Mouse (Mus musculus) ES-E14 (cell line): ENCODE data around the gene Mc1r. TPM values are rescaled to one million over a fixed set of nuclear protein-coding genes. Genes with fewer than 3 reads are reported as not detected.

Source experiments
- DNase-seq: peaks from one replicate; pipeline ENCODE4 v3.0.0-alpha.2; 2013; ENCODE audit warnings: low read depth, low spot score
- H3K27ac ChIP-seq: 2 replicates; pipeline ENCODE4 v1.5.1; 2012; ENCODE audit warnings: low read depth, mild to moderate bottlenecking, low read length, moderate library complexity, mixed read lengths; ENCODE audit not compliant: poor library complexity, insufficient read depth, severe bottlenecking
- H3K36me3 ChIP-seq: 2 replicates; pipeline ENCODE4 v1.6.1; 2012; ENCODE audit warnings: mild to moderate bottlenecking, low read length, moderate library complexity, mixed read lengths; ENCODE audit not compliant: control insufficient read depth, poor library complexity, insufficient read depth, severe bottlenecking
- H3K4me1 ChIP-seq, 2 experiments: fragments of 150-350 bp in 1 of 2; sonication (generic) in 1 of 2; 2 replicates each; pipeline ENCODE4 v1.6.1; 2012; ENCODE audit warnings: low read length in 2 of 2, mild to moderate bottlenecking in 1 of 2, mixed read lengths in 1 of 2; ENCODE audit not compliant: control insufficient read depth in 2 of 2, insufficient read depth in 2 of 2, poor library complexity in 1 of 2
- H3K4me3 ChIP-seq, 2 experiments: fragments of 150-350 bp in 1 of 2; sonication (generic) in 1 of 2; 2 replicates each; pipeline ENCODE4 v1.5.1; 2012; ENCODE audit warnings: low read length in 2 of 2, low read depth in 1 of 2, mild to moderate bottlenecking in 1 of 2, mixed read lengths in 1 of 2; ENCODE audit not compliant: insufficient read depth in 1 of 2, poor library complexity in 1 of 2, severe bottlenecking in 1 of 2
- H3K9ac ChIP-seq: 2 replicates; pipeline ENCODE4 v1.6.1; 2012; ENCODE audit warnings: low read depth, mild to moderate bottlenecking, low read length, mixed read lengths; ENCODE audit not compliant: poor library complexity, insufficient read depth, severe bottlenecking
- H3K9me3 ChIP-seq: fragments of 150-350 bp; sonication (generic); 2 replicates; pipeline ENCODE4 v1.6.1; 2012; ENCODE audit warnings: low read depth, mild to moderate bottlenecking, low read length; ENCODE audit not compliant: control insufficient read depth, insufficient read depth
- CHD2 ChIP-seq: IDR thresholded peaks from 2 replicates; pipeline ENCODE4 v1.6.1; 2014; ENCODE audit warnings: mild to moderate bottlenecking, low read depth, low read length, inconsistent platforms
- HCFC1 ChIP-seq: IDR thresholded peaks from 2 replicates; pipeline ENCODE4 v1.6.1; 2012; ENCODE audit warnings: low read length, inconsistent platforms, borderline replicate concordance; ENCODE audit not compliant: insufficient read depth
- MAFK ChIP-seq: IDR thresholded peaks from 2 replicates; pipeline ENCODE4 v1.6.1; 2014; ENCODE audit warnings: mild to moderate bottlenecking, low read depth, low read length, inconsistent platforms; ENCODE audit not compliant: insufficient read depth
- ZC3H11A ChIP-seq: IDR thresholded peaks from 2 replicates; pipeline ENCODE4 v1.6.1; 2012; ENCODE audit warnings: low read depth, mild to moderate bottlenecking, inconsistent platforms, low read length, borderline replicate concordance
- ZNF384 ChIP-seq: IDR thresholded peaks from 2 replicates; pipeline ENCODE4 v1.6.1; 2012; ENCODE audit warnings: low read depth, low read length, inconsistent platforms
- in situ Hi-C, 2 experiments: fragments of 600-800 bp; cut with MboI; formaldehyde crosslinking; loops; one replicate each; pipeline ENCODE4 v1.15.1; 2025; ENCODE audit warnings: low sequenced_read_pairs in 2 of 2, inconsistent platforms in 1 of 2; ENCODE audit not compliant: unreplicated experiment in 2 of 2
- total RNA-seq: library from RNA; depleted of rRNA; stranded (reverse); fragments of 300-350 nt; gene quantifications from 2 replicates; pipeline ENCODE4 v1.2.3, GENCODE M21; 2012

The Mc1r gene
- total RNA-seq, 1 experiment: 0.27 TPM

DNA sequence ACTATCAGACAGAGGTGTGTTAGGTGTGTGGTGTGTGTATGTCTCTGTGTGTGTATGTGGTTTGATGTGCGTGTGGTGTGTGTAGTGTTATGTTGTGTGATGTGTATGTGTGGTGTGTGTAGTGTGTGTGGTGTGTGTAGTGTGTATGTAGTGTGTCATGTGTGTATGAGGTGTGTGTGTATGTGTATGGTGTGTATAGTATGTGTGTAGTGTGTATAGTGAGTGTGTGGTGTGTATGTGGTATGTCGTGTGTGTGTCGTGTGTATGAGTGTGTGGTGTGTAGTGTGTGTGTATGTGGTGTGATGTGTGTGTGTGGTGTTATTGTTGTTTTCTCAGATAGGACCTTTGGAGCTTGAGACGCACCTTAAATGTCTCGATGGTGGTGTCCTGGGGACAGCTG is 35.4 kb downstream of the Mc1r start:
- no peak overlapping the region for H3K9ac ChIP-seq
- H3K36me3 ChIP-seq: no peaks in the 10 kb centered on the region
- H3K4me3 ChIP-seq: no peak overlapping the region
- no peak for TF ChIP-seq CHD2
- no peak for TF ChIP-seq MAFK
- no peak for TF ChIP-seq HCFC1
- TF ChIP-seq ZC3H11A: no peak
- no peak for TF ChIP-seq ZNF384
- no peak overlapping the region for H3K27ac ChIP-seq
- H3K4me1 ChIP-seq: peaks cover 3 to 23% of the 10 kb centered on the region in 2 experiments; a peak in 3 of 4 replicates
- in situ Hi-C loops: no loop called here
- no peaks in the 10 kb centered on the region for H3K9me3 ChIP-seq
- no peak for DNase-seq

DNA sequence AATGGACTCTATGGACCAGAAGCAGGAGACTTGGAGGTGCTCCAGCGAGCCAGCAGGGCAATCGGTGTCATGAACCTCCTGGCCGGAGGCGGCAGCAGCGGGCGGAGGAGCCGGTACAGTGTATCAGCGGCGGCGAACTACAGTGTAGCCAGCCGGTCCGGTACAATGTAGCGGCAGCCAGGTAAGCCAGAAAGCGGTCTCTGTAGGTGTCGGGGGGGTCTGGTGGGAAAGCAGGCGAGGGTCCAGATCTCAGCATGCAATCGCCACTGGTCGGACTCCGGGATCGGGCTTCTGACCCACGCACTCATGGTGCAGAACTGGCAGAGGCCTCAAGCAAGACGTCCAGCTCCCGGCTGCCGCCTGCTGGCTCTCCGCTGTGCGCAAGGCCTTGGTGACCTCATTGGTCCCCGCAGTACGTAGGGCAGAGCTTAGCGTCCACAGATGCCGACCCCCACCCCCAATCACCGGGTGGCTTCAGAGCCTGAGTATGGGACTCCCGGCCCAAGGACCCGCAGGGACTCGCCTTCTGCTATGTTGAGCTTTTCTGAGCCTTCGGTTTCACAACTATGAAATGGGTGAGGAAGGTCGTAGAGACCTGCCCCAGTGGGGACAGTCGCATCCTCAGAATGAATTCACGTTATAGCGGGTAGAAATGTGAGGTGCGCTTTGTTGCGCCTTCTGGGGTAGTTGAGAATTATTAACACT is 36.1 kb downstream of the Mc1r start:
- Histone ChIP-seq H3K4me3 (peak overlapping the region; percentile 77 to 91), H3K4me1 (peaks cover 3 to 27% of the 10 kb centered on the region in 2 experiments; a peak in 3 of 4 replicates), H3K36me3 (no peaks in the 10 kb centered on the region), H3K9ac (peak overlapping the region; percentile 85), H3K9me3 (no peaks in the 10 kb centered on the region), H3K27ac (peak overlapping the region; percentile 23)
- DNase-seq: peak; percentile 76
- TF ChIP-seq HCFC1 (no peak), ZC3H11A (no peak), CHD2 (no peak), ZNF384 (no peak), MAFK (no peak)
- in situ Hi-C loops: no loop called here

DNA sequence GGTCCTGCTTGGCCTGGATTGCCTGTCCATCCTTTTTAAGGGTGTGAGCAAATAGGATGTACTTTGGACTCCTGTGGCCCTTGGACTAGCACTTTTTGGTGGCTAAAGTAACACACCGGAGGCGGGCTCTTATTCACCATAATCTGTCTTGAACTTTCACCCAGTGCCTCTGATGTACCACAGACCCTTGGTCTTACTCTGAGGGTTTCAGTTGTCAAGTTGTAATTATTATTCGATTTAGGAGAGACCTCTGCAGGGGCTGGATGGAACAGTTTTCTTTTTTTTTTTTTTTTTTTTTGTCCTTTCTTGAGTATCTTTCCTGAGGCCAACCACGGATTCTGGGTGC is 36.6 kb downstream of the Mc1r start:
- H3K27ac ChIP-seq: peak overlapping the region; percentile 17; the same call in 1 of the 2 replicates
- no peaks in the 10 kb centered on the region for H3K9me3 ChIP-seq
- no peaks in the 10 kb centered on the region for H3K36me3 ChIP-seq
- in situ Hi-C loops: no loop called here
- peak overlapping the region; percentile 85 for H3K9ac ChIP-seq
- H3K4me3 ChIP-seq: peak overlapping the region; percentile 77 to 91
- no peak for DNase-seq
- TF ChIP-seq ZC3H11A (no peak), HCFC1 (no peak), ZNF384 (0 out of 2 replicates have a peak, but pooled peaks have one; percentile 61), MAFK (no peak), CHD2 (no peak)
- H3K4me1 ChIP-seq: peaks cover 3 to 31% of the 10 kb centered on the region in 2 experiments; a peak in 3 of 4 replicates

DNA sequence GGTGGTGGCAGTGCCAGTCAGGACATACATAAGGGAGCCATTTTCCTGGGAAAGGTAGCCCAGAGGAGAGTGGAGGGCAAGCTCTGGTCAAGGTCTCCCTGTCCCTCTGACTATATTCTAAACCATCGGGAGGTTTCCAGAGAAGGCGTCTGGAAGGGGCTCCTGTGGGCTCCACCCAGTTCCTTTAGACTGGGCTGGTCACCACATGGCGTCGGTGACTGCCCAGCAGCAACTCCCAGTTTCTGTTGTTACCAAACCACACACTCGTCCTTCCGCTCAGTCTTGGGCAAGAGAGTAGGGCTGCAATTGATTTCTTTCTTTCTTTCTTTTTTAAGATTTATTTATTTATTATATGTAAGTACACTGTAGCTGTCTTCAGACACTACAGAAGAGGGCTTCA is 37.2 kb downstream of the Mc1r start:
- peaks cover 1% of the 10 kb centered on the region; the same call in 1 of the 2 replicates for H3K36me3 ChIP-seq
- in situ Hi-C loops: no loop called here
- TF ChIP-seq HCFC1: no peak
- no peak for TF ChIP-seq MAFK
- no peak for TF ChIP-seq ZNF384
- TF ChIP-seq ZC3H11A: no peak
- TF ChIP-seq CHD2: no peak
- H3K4me1 ChIP-seq: peaks cover 3 to 32% of the 10 kb centered on the region in 2 experiments; a peak in 3 of 4 replicates
- H3K9me3 ChIP-seq: no peaks in the 10 kb centered on the region
- no peak overlapping the region for H3K9ac ChIP-seq
- H3K4me3 ChIP-seq: peak overlapping the region in 1 of 2 experiments; percentile 12; a peak in 2 of 4 replicates
- no peak for DNase-seq
- no peak overlapping the region for H3K27ac ChIP-seq
